Comparison of ENCODE assay signal across 8 mouse cellular contexts in genomic region chr8:120364093-120364725, GRCm38 (mm10).
A peak's percentile ranks its signal among the peaks of the same experiment; 100 is the strongest.
DNase-seq lines count a peak whose midpoint lies in the region; ATAC-seq and TF ChIP-seq lines count a peak whose summit lies in the region.

No protein-coding gene starts in this region.

- no peak for ATAC-seq in forebrain, postnatal 0 days
- ATAC-seq in forebrain, embryonic 14.5 days: no peak

- no peak overlapping the region for H3K27ac ChIP-seq in forebrain, postnatal 0 days (ENCODE audit: low read depth, low read length)
- no peak overlapping the region for H3K27ac ChIP-seq in forebrain, embryonic 14.5 days (ENCODE audit: low read depth, low read length)
- H3K27ac ChIP-seq in MEL (ENCODE audit: control insufficient read depth, low read depth, low read length): peak overlapping the region; percentile 43
- peak overlapping the region; percentile 87 for H3K27ac ChIP-seq in heart, embryonic 10.5 days

- no peak for DNase-seq in forebrain, postnatal 0 days
- DNase-seq in forebrain, embryonic 14.5 days (ENCODE audit: low spot score): no peak
- peak; percentile 65 for DNase-seq in MEL (ENCODE audit: low read depth, low spot score)
- DNase-seq in heart, embryonic 10.5 days (ENCODE audit: low spot score): no peak
- DNase-seq in kidney, postnatal 14 days: peak; percentile 54
- DNase-seq in thymus, postnatal 10 days (ENCODE audit: low spot score in 2 of 2): peak; percentile 53 to 68
- DNase-seq in embryo, embryonic 10.5 days (ENCODE audit: low spot score): no peak

- TF ChIP-seq EP300 in MEL (IDR thresholded peaks at IDR 0.05; ENCODE audit: low read depth in 1 of 2, low read length in 2 of 2): no peak

- H3K4me2 ChIP-seq in forebrain, postnatal 0 days (ENCODE audit: low read depth): no peak overlapping the region
- H3K4me2 ChIP-seq in forebrain, embryonic 14.5 days (ENCODE audit: low read length): no peak overlapping the region

- H3K36me3 ChIP-seq in forebrain, postnatal 0 days (ENCODE audit: insufficient read depth): no peaks in the 10 kb centered on the region
- H3K36me3 ChIP-seq in forebrain, embryonic 14.5 days (ENCODE audit: control insufficient read depth, insufficient read depth, low read length): no peaks in the 10 kb centered on the region
- peaks cover 0 to 10% of the 10 kb centered on the region in 2 experiments; a peak in 2 of 4 replicates for H3K36me3 ChIP-seq in MEL (ENCODE audit: control insufficient read depth in 1 of 2, insufficient read depth in 2 of 2, low read length in 2 of 2)
- no peaks in the 10 kb centered on the region for H3K36me3 ChIP-seq in heart, embryonic 10.5 days
- peaks cover 5% of the 10 kb centered on the region for H3K36me3 ChIP-seq in megakaryocyte, embryonic 14.5 days (replicated peaks; ENCODE audit: low read length)

- H3K9me3 ChIP-seq in forebrain, postnatal 0 days (ENCODE audit: low read length): no peaks in the 10 kb centered on the region
- no peaks in the 10 kb centered on the region for H3K9me3 ChIP-seq in forebrain, embryonic 14.5 days (replicated peaks; ENCODE audit: control insufficient read depth, low read length)
- H3K9me3 ChIP-seq in MEL (replicated peaks; ENCODE audit: insufficient read depth, low read length): no peaks in the 10 kb centered on the region
- H3K9me3 ChIP-seq in heart, embryonic 10.5 days: no peaks in the 10 kb centered on the region
- no peaks in the 10 kb centered on the region for H3K9me3 ChIP-seq in megakaryocyte, embryonic 14.5 days

- H3K4me1 ChIP-seq in forebrain, postnatal 0 days (ENCODE audit: insufficient read depth): no peaks in the 10 kb centered on the region
- peaks cover 12% of the 10 kb centered on the region for H3K4me1 ChIP-seq in forebrain, embryonic 14.5 days (ENCODE audit: control insufficient read depth, insufficient read depth, low read length)
- peaks cover 9 to 16% of the 10 kb centered on the region in 2 experiments; a peak in 3 of 4 replicates for H3K4me1 ChIP-seq in MEL (ENCODE audit: control insufficient read depth in 1 of 2, insufficient read depth in 2 of 2, low read length in 2 of 2)
- peaks cover 86% of the 10 kb centered on the region for H3K4me1 ChIP-seq in heart, embryonic 10.5 days
- peaks cover 100% of the 10 kb centered on the region for H3K4me1 ChIP-seq in megakaryocyte, embryonic 14.5 days

- peak; percentile 47 for TF ChIP-seq RAD21 in MEL (IDR thresholded peaks at IDR 0.05; ENCODE audit: low read depth, low read length)

- no peaks in the 10 kb centered on the region for H3K79me2 ChIP-seq in MEL (ENCODE audit: control insufficient read depth, insufficient read depth, low read length, poor library complexity)

- no peaks in the 10 kb centered on the region for H3K27me3 ChIP-seq in forebrain, postnatal 0 days (ENCODE audit: insufficient read depth, low read length)
- H3K27me3 ChIP-seq in forebrain, embryonic 14.5 days (replicated peaks; ENCODE audit: control insufficient read depth, insufficient read depth, low read length): no peaks in the 10 kb centered on the region
- no peaks in the 10 kb centered on the region for H3K27me3 ChIP-seq in MEL (ENCODE audit: control insufficient read depth in 1 of 2, insufficient read depth in 2 of 2, low read length in 2 of 2)
- H3K27me3 ChIP-seq in heart, embryonic 10.5 days (ENCODE audit: insufficient read depth, poor library complexity, severe bottlenecking): no peaks in the 10 kb centered on the region
- H3K27me3 ChIP-seq in megakaryocyte, embryonic 14.5 days (replicated peaks): peaks cover 2% of the 10 kb centered on the region

- no peak for TF ChIP-seq POLR2A in MEL (IDR thresholded peaks at IDR 0.05; ENCODE audit: control insufficient read depth in 1 of 2, insufficient read depth in 1 of 2, low read depth in 1 of 2, low read length in 2 of 2, poor library complexity in 1 of 2)

- no peak overlapping the region for H3K9ac ChIP-seq in forebrain, postnatal 0 days
- no peak overlapping the region for H3K9ac ChIP-seq in forebrain, embryonic 14.5 days (ENCODE audit: low read length)
- peak overlapping the region; percentile 37 for H3K9ac ChIP-seq in MEL (ENCODE audit: control insufficient read depth, low read depth, low read length, poor library complexity, severe bottlenecking)

- WGBS in forebrain, postnatal 0 days: 51% methylated on average over 7 of the region's 7 CpGs
- 44% methylated on average over 7 of the region's 7 CpGs for WGBS in forebrain, embryonic 14.5 days
- WGBS in heart, embryonic 10.5 days: 38% methylated on average over 7 of the region's 7 CpGs

- H3K4me3 ChIP-seq in forebrain, postnatal 0 days (ENCODE audit: low read depth, low read length): no peak overlapping the region
- H3K4me3 ChIP-seq in forebrain, embryonic 14.5 days (ENCODE audit: low read depth, low read length): no peak overlapping the region
- H3K4me3 ChIP-seq in MEL (ENCODE audit: control insufficient read depth in 1 of 2, insufficient read depth in 1 of 2, low read depth in 2 of 2, low read length in 2 of 2): no peak overlapping the region
- H3K4me3 ChIP-seq in heart, embryonic 10.5 days: no peak overlapping the region
- peak overlapping the region; percentile 73 for H3K4me3 ChIP-seq in megakaryocyte, embryonic 14.5 days (replicated peaks)

- peak; percentile 41 for TF ChIP-seq CTCF in forebrain, postnatal 0 days (IDR thresholded peaks at IDR 0.05; ENCODE audit: low read depth)
- TF ChIP-seq CTCF in MEL (IDR thresholded peaks at IDR 0.05 in 2 of 3, conservative IDR thresholded peaks at IDR 0.05 in 1 of 3; ENCODE audit: control insufficient read depth in 1 of 3, insufficient read depth in 1 of 3, low read depth in 2 of 3, low read length in 3 of 3, poor library complexity in 1 of 3, severe bottlenecking in 1 of 3): peak; percentile 78 to 89 (median 78)

TF ChIP-seq in MEL, 35 proteins besides CTCF, POLR2A, EP300 and RAD21:
- TF ChIP-seq GATA1 (IDR thresholded peaks at IDR 0.05; ENCODE audit: low read depth, low read length) (no peak), MAX (IDR thresholded peaks at IDR 0.05; ENCODE audit: low read length) (no peak), GABPA (IDR thresholded peaks at IDR 0.05; ENCODE audit: low read depth, low read length) (no peak), POLR2AphosphoS2 (IDR thresholded peaks at IDR 0.05; ENCODE audit: low read length) (no peak), TAL1 (IDR thresholded peaks at IDR 0.05; ENCODE audit: low read length) (peak; percentile 21; the same call in 1 of the 2 replicates), ETS1 (IDR thresholded peaks at IDR 0.05; ENCODE audit: low read depth, low read length) (no peak), ZC3H11A (IDR thresholded peaks at IDR 0.05; ENCODE audit: low read depth, low read length) (peak; percentile 61), MAZ (IDR thresholded peaks at IDR 0.05; ENCODE audit: low read depth, low read length) (peak; percentile 66; the same call in 1 of the 2 replicates), MYB (IDR thresholded peaks at IDR 0.05; ENCODE audit: low read depth, low read length) (no peak), ELF1 (IDR thresholded peaks at IDR 0.05; ENCODE audit: low read depth, low read length) (no peak), TBP (IDR thresholded peaks at IDR 0.05; ENCODE audit: low read depth, low read length) (no peak), BHLHE40 (IDR thresholded peaks at IDR 0.05; ENCODE audit: borderline replicate concordance, low read depth, low read length) (no peak), MAFK (IDR thresholded peaks at IDR 0.05; ENCODE audit: borderline replicate concordance, low read depth, low read length) (no peak), MXI1 (IDR thresholded peaks at IDR 0.05; ENCODE audit: low read depth, low read length) (no peak), E2F4 (IDR thresholded peaks at IDR 0.05; ENCODE audit: borderline replicate concordance, low read depth, low read length) (no peak), HCFC1 (IDR thresholded peaks at IDR 0.05; ENCODE audit: low read depth, low read length) (no peak), ZMIZ1 (IDR thresholded peaks at IDR 0.05; ENCODE audit: low read depth, low read length) (no peak), JUND (IDR thresholded peaks at IDR 0.05; ENCODE audit: low read depth, low read length) (no peak), SIN3A (IDR thresholded peaks at IDR 0.05; ENCODE audit: low read length) (no peak), USF2 (IDR thresholded peaks at IDR 0.05; ENCODE audit: borderline replicate concordance in 1 of 2, insufficient read depth in 1 of 2, low read depth in 1 of 2, low read length in 2 of 2) (no peak), SMC3 (IDR thresholded peaks at IDR 0.05; ENCODE audit: low read depth, low read length) (peak; percentile 75), CHD2 (IDR thresholded peaks at IDR 0.05; ENCODE audit: low read length) (no peak), NRF1 (IDR thresholded peaks at IDR 0.05; ENCODE audit: insufficient read depth, low read depth, low read length, poor library complexity, severe bottlenecking) (no peak), CHD1 (IDR thresholded peaks at IDR 0.05; ENCODE audit: low read depth, low read length) (no peak), RCOR1 (IDR thresholded peaks at IDR 0.05; ENCODE audit: low read depth, low read length) (no peak), MYC (IDR thresholded peaks at IDR 0.05; ENCODE audit: low read depth, low read length) (no peak)

Comparison
In these comparisons a context has a peak if more than half of its experiments do, and no peak if none do; other contexts are left out.
1. DNase-seq: peak in MEL (single experiment), kidney, postnatal 14 days (single experiment) and thymus, postnatal 10 days (2 of 2); none in forebrain, postnatal 0 days (single experiment), forebrain, embryonic 14.5 days (single experiment), heart, embryonic 10.5 days (single experiment) and embryo, embryonic 10.5 days (single experiment).
2. H3K27ac ChIP-seq: peak in MEL (single experiment) and heart, embryonic 10.5 days (single experiment); none in forebrain, postnatal 0 days (single experiment) and forebrain, embryonic 14.5 days (single experiment).